Mouse (Mus musculus): ENCODE data around the gene Acvr2b.
"Not testable (repeated sequence)": the region's sequence is repeated elsewhere in the genome, so short reads cannot be mapped to it uniquely, and the experiment has no call there.

The Acvr2b gene

GRCm38 (mm10) chr9:119401801-119402214 lies at the start of gene Acvr2b:
Acvr2b (plus strand) TSS chr9:119402118.
- peak; percentile 98 for DNase-seq (ENCODE audit: inconsistent ontology term)

GRCm38 (mm10) chr9:119353926-119354325 lies 48.0 kb upstream of the Acvr2b start:
- DNase-seq (ENCODE audit: inconsistent ontology term), result no peak

- no peak for DNase-seq (ENCODE audit: inconsistent ontology term)
These were observed 46.0 kb upstream of the Acvr2b start for GRCm38 (mm10) chr9:119355943-119356342.

- peak; percentile 88 for DNase-seq (ENCODE audit: inconsistent ontology term)
These were observed 44.4 kb upstream of the Acvr2b start, which contains the start of gene Xylb for GRCm38 (mm10) chr9:119357331-119358057. Xylb (plus strand) TSS chr9:119357381.

- DNase-seq (ENCODE audit: inconsistent ontology term), result no peak
These were observed 43.9 kb upstream of the Acvr2b start for GRCm38 (mm10) chr9:119358058-119358429.

- DNase-seq (ENCODE audit: inconsistent ontology term), result no peak
These were observed 40.5 kb upstream of the Acvr2b start for GRCm38 (mm10) chr9:119361416-119361815.

- no peak for DNase-seq (ENCODE audit: inconsistent ontology term)
These were observed 38.7 kb upstream of the Acvr2b start for GRCm38 (mm10) chr9:119363229-119363628.

- DNase-seq (ENCODE audit: inconsistent ontology term), result no peak
These were observed 36.6 kb upstream of the Acvr2b start, which contains the start of gene Slc22a14 for GRCm38 (mm10) chr9:119365284-119365683. Slc22a14 (minus strand) TSS chr9:119365553.

GRCm38 (mm10) chr9:119368367-119368766 lies 33.6 kb upstream of the Acvr2b start:
- no peak for DNase-seq (ENCODE audit: inconsistent ontology term)

- not testable (repeated sequence) for DNase-seq (ENCODE audit: inconsistent ontology term)
These were observed 31.1 kb upstream of the Acvr2b start for GRCm38 (mm10) chr9:119370770-119371169.

- DNase-seq (ENCODE audit: inconsistent ontology term), result no peak
These were observed 30.7 kb upstream of the Acvr2b start for GRCm38 (mm10) chr9:119371251-119371650.

GRCm38 (mm10) chr9:119375008-119375407 lies 26.9 kb upstream of the Acvr2b start:
- DNase-seq (ENCODE audit: inconsistent ontology term), result no peak

GRCm38 (mm10) chr9:119375556-119375955 lies 26.4 kb upstream of the Acvr2b start:
- no peak for DNase-seq (ENCODE audit: inconsistent ontology term)

- DNase-seq (ENCODE audit: inconsistent ontology term), result no peak
These were observed 23.7 kb upstream of the Acvr2b start for GRCm38 (mm10) chr9:119378231-119378630.

GRCm38 (mm10) chr9:119382603-119383002 lies 19.3 kb upstream of the Acvr2b start:
- DNase-seq (ENCODE audit: inconsistent ontology term), result no peak

- DNase-seq (ENCODE audit: inconsistent ontology term), result no peak
These were observed 13.0 kb upstream of the Acvr2b start for GRCm38 (mm10) chr9:119388956-119389355.

GRCm38 (mm10) chr9:119390214-119390613 lies 11.7 kb upstream of the Acvr2b start:
- DNase-seq (ENCODE audit: inconsistent ontology term), result no peak

GRCm38 (mm10) chr9:119394808-119395207 lies 7.1 kb upstream of the Acvr2b start:
- no peak for DNase-seq (ENCODE audit: inconsistent ontology term)

GRCm38 (mm10) chr9:119401351-119401750 lies 567 bp upstream of the Acvr2b start:
- DNase-seq (ENCODE audit: inconsistent ontology term), result no peak

GRCm38 (mm10) chr9:119402253-119403235 lies 626 bp downstream of the Acvr2b start:
- peak; percentile 58 for DNase-seq (ENCODE audit: inconsistent ontology term)

- DNase-seq (ENCODE audit: inconsistent ontology term), result peak; percentile 39
These were observed 1.3 kb downstream of the Acvr2b start for GRCm38 (mm10) chr9:119403236-119403641.

- no peak for DNase-seq (ENCODE audit: inconsistent ontology term)
These were observed 2.2 kb downstream of the Acvr2b start for GRCm38 (mm10) chr9:119404090-119404489.
